Mouse (Mus musculus) urinary bladder, postnatal 14 days (tissue): ENCODE results near the gene Sowahc.

Experiments
- DNase-seq: peaks from one replicate; pipeline ENCODE4 v3.0.0; 2021; ENCODE audit warnings: low spot score

Sowahc gene

GRCm38 (mm10) chr10:59221473-59222270, at the start of gene Sowahc, which contains the start of gene Sept10:
Gene Sowahc (plus strand): TSS chr10:59221953.
Gene Sept10 (minus strand): TSS chr10:59221847.
- peak; percentile 98 for DNase-seq

- no peak for DNase-seq
These were observed 49.2 kb upstream of the Sowahc start for GRCm38 (mm10) chr10:59172539-59172938.

- DNase-seq, result no peak
These were observed 42.1 kb upstream of the Sowahc start for GRCm38 (mm10) chr10:59179620-59180019.

DNA sequence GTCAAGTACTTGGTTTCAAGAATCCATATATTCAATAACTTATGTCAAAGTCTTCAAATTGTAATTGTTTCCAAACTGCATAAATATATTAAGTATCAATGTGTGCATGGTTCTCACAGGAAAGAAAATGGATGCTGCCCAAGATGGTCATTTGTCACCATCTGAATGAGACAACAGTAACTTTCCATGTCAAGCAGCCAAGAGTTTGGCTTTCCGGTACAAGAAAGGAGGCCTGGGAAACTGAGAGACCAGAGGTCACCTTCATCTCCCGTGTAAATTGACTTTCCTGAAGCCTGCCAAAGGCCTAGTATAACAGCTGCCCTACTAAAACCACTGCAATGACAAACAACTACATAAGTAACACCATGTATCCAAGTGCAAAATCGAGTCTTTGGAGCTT, 39.4 kb upstream of the Sowahc start:
- no peak for DNase-seq

- DNase-seq, result no peak
These were observed 26.9 kb upstream of the Sowahc start for GRCm38 (mm10) chr10:59194891-59195290.

GRCm38 (mm10) chr10:59196763-59197162, 25.0 kb upstream of the Sowahc start:
- no peak for DNase-seq

GRCm38 (mm10) chr10:59200011-59200410, 21.7 kb upstream of the Sowahc start:
- DNase-seq, result no peak

- no peak for DNase-seq
These were observed 805 bp upstream of the Sowahc start for GRCm38 (mm10) chr10:59220824-59221472.

DNA sequence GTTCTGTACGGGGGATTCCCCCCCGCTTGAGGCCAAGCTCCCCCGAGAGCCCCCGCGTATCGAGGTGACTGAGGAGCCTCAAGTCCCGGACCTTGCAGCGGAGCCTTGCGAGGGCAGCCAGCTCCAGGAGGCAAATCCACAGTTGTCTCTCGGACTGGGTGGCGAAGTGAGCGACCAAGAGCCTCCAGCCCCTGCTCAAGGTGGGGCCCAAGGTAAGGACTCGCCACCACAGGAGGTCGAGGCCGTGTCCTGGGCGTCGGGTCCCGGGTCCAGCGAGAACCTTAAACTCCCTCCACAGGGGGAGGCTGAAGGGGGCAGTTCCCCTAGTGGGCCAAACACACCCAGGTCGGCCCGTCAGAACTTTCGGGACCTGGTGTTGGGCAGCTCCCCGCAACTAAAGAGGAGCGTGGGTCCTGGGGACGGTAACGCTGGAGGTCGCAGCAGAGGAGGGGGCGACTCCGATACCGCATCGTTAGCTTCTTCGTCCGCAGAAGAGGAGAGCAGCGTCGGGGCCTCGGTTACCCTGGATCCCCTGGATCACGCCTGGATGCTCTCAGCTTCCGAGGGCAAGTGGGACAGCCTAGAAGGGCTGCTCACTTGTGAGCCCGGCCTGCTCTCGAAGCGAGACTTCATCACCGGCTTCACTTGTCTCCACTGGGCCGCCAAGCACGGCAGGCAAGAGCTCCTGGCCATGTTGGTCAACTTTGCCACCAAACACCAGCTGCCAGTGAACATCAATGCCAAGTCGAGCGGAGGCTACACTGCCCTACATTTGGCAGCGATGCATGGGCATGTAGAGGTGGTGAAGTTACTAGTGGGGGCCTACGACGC, 733 bp downstream of the Sowahc start:
- DNase-seq, result peak; percentile 21

- DNase-seq, result no peak
These were observed 1.5 kb downstream of the Sowahc start for GRCm38 (mm10) chr10:59223301-59223700.

GRCm38 (mm10) chr10:59223890-59224289, 2.1 kb downstream of the Sowahc start:
- DNase-seq, result no peak

DNA sequence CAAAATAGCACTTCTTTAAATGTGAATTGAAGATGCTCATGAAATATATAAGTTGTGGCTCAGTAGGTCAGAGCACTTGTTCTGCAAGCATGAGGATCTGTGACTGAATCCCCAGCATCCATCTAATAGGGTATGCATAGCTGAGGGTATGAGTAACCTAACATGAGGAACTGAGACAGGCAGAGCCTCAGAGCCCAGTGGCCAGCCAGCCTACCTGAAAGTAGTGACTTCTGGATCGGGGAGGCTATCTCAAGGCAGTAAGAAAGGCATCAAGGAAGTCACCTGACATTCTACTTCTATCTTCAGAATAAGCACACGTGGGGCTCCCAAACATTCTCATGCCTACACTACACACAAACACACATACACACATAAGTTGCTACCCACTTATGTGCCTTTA, 3.4 kb downstream of the Sowahc start:
- DNase-seq, result no peak

DNA sequence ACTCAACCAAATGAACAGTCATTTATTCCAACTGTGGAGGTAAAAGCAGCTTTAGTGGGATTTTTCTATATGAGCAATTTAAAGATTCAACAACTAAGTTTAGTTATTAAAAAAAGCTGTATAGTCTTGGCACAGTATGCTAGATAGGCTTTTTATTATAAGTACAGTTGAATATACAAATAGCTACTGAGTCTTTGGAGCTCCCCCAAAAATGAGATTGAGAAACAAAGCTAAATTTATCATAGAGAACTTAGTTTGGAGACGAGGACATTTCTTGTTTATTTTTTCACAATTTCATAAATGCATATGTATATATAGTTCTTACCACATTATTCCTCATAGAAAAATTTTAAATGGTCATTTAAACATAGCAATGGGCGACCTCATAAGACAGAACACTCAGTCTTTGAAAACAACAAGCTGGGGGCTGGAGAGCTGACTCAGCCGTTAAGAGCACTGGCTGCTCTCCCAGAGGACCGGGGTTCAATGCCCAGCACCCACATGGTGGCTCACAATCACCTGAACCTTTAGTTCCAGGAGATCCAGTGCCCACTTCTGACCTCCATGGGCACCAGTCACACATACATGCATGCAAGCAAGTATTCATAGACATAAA, 7.6 kb downstream of the Sowahc start:
- DNase-seq, result no peak

DNA sequence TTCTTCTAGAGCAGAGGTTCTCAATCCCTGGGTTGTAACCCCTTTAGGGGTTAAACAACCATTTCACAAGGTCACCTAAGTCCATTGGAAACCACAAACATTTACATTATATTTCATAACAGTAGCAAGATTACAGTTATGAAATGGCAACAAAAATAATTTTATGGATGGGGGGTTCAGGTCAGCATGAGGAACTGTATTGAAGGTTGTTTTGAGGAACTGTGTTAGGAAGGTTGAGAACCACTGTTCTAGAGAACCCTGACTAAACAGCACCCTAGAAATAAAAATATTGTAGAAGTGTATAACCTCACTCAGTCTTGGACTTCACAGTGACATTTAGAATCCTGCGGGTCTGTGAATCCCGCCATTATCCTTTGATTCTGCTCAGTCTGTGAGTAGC, 13.5 kb downstream of the Sowahc start:
- no peak for DNase-seq

GRCm38 (mm10) chr10:59235847-59236246, 14.1 kb downstream of the Sowahc start:
- DNase-seq, result no peak

DNA sequence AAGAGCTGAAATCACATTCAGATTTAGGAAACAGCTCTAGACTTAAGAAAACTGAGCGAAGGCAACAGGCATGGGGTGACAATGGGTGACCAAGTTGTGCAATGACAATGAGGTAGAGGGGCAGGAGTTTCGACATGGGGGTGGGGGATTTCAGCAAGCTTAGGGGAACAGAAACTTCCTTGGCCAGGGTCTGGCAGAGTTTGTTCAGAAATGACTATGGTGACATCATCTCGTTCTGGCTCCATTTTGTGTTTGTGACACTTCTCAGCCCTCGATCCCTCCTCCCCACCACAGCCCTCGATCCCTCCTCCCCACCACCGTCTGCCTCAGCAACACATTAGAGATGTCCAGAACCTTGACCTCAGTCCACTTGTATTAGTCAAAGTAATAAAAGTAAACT, 14.7 kb downstream of the Sowahc start:
- DNase-seq, result no peak

GRCm38 (mm10) chr10:59237757-59238156, 16.0 kb downstream of the Sowahc start:
- no peak for DNase-seq

- peak; percentile 90 for DNase-seq
These were observed 19.4 kb downstream of the Sowahc start for GRCm38 (mm10) chr10:59241141-59241541.

GRCm38 (mm10) chr10:59249531-59249930, 27.8 kb downstream of the Sowahc start:
- DNase-seq, result no peak

DNA sequence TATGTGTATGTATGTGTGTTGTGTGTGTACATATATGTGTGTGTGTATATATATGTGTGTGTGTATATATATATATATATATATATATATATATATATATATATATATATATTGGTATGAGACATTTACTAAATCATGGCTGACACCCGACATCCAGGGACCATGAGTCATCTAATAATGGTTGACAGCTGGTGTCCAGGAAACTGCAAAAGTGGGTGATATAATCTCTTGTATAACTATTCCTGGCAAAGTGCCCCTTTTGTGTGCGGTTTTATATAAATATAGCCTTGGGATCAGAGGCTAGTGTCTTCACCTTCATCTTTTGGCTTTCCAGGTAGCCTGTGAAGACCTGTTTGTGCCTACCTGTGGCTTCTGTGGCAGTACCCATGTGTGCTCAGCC, 28.9 kb downstream of the Sowahc start:
- no peak for DNase-seq

- DNase-seq, result no peak
These were observed 30.2 kb downstream of the Sowahc start for GRCm38 (mm10) chr10:59251980-59252379.

DNA sequence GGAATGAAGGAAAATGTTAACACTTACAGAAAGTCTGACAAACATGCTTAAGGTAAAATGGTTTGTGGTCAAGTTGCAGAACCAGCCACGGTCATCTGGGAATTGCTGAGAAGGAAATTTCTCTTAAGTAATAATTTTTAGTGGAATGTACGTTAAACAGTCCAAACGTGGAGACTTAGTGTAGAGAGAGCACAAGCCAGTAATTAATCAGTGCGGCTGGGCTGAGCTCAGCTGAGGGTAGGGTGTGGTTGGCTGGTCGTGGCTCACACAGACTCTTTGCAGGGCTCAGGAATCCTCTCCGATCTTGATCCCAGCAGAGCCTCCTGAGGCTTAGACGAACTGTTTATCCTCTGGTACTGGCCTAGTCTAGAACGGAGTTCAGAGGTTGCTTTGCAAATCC, 30.6 kb downstream of the Sowahc start:
- DNase-seq, result no peak
